10 mouse cellular contexts compared by ENCODE assay signal in genomic region chr13:35765817-35766216, GRCm38 (mm10).
DNase-seq lines count a peak whose midpoint lies in the region; ATAC-seq and TF ChIP-seq lines count a peak whose summit lies in the region.
"Had no signal": no experiment of that assay in that cellular context is flagged by ENCODE, and none has a peak within 500 bp of the region (broad histone marks: within the 10 kb centered on the region; RNA-seq: fewer than 3 reads in every experiment).

No protein-coding gene starts in this region.

- H3K27me3 ChIP-seq in heart, embryonic 13.5 days (replicated peaks), result no peaks in the 10 kb centered on the region
- no peaks in the 10 kb centered on the region for H3K27me3 ChIP-seq in midbrain, embryonic 14.5 days (ENCODE audit: control insufficient read depth, insufficient read depth, low read length)
- H3K27me3 ChIP-seq in midbrain, postnatal 0 days (ENCODE audit: insufficient read depth, low read length), result no peaks in the 10 kb centered on the region
- H3K27me3 ChIP-seq: limb, embryonic 15.5 days had no signal

- peak overlapping the region; percentile 47 for H3K4me2 ChIP-seq in heart, embryonic 13.5 days
- H3K4me2 ChIP-seq in midbrain, embryonic 14.5 days (ENCODE audit: low read length), result no peak overlapping the region
- H3K4me2 ChIP-seq in midbrain, postnatal 0 days (ENCODE audit: low read depth, low read length, poor library complexity, severe bottlenecking), result no peak overlapping the region
- H3K4me2 ChIP-seq: limb, embryonic 15.5 days had no signal

- no peak for DNase-seq in heart, adult 11 months
- peak; percentile 33 for DNase-seq in midbrain, embryonic 14.5 days
- DNase-seq in midbrain, postnatal 0 days (ENCODE audit: low spot score), result no peak
- peak; percentile 69 for DNase-seq in heart, postnatal 4 days
- DNase-seq in frontal cortex, postnatal 36 days (ENCODE audit: low spot score in 2 of 2), result no peak
- DNase-seq in natural killer cell, adult 2 months (ENCODE audit: low spot score in 2 of 2), result no peak
- DNase-seq: cerebellum, adult 11 months; thymus, postnatal 36 days had no signal

- no peaks in the 10 kb centered on the region for H3K36me3 ChIP-seq in heart, embryonic 13.5 days
- H3K36me3 ChIP-seq in midbrain, embryonic 14.5 days (ENCODE audit: control insufficient read depth, insufficient read depth, low read length), result no peaks in the 10 kb centered on the region
- H3K36me3 ChIP-seq in midbrain, postnatal 0 days (ENCODE audit: insufficient read depth, low read length), result no peaks in the 10 kb centered on the region
- H3K36me3 ChIP-seq: limb, embryonic 15.5 days had no signal

- 0 out of 2 replicates have a peak, but pooled peaks cover 3% of the 10 kb centered on the region for H3K9me3 ChIP-seq in heart, embryonic 13.5 days
- no peaks in the 10 kb centered on the region for H3K9me3 ChIP-seq in midbrain, embryonic 14.5 days (ENCODE audit: control insufficient read depth, low read length)
- no peaks in the 10 kb centered on the region for H3K9me3 ChIP-seq in midbrain, postnatal 0 days (ENCODE audit: low read length)
- H3K9me3 ChIP-seq: limb, embryonic 15.5 days had no signal

- H3K9ac ChIP-seq in heart, embryonic 13.5 days, result peak overlapping the region; percentile 24; the same call in 1 of the 2 replicates
- H3K9ac ChIP-seq in midbrain, embryonic 14.5 days (replicated peaks; ENCODE audit: low read length), result no peak overlapping the region
- no peak overlapping the region for H3K9ac ChIP-seq in midbrain, postnatal 0 days (replicated peaks; ENCODE audit: low read length, poor library complexity, severe bottlenecking)
- H3K9ac ChIP-seq: limb, embryonic 15.5 days had no signal

- ATAC-seq in heart, embryonic 13.5 days (ENCODE audit: extremely low read depth, insufficient number of reproducible peaks, low FRiP score, low TSS enrichment), result peak; percentile 84
- ATAC-seq in midbrain, embryonic 14.5 days (ENCODE audit: low FRiP score, low TSS enrichment), result no peak
- no peak for ATAC-seq in midbrain, postnatal 0 days (ENCODE audit: low FRiP score)

- peak overlapping the region; percentile 92 for H3K27ac ChIP-seq in heart, embryonic 13.5 days (replicated peaks)
- H3K27ac ChIP-seq in midbrain, embryonic 14.5 days (replicated peaks; ENCODE audit: low read depth, low read length), result no peak overlapping the region
- no peak overlapping the region for H3K27ac ChIP-seq in midbrain, postnatal 0 days (ENCODE audit: low read depth, low read length)
- H3K27ac ChIP-seq: limb, embryonic 15.5 days had no signal

- no peak for TF ChIP-seq CTCF in midbrain, postnatal 0 days (IDR thresholded peaks at IDR 0.05)

- H3K4me3 ChIP-seq in heart, embryonic 13.5 days, result no peak overlapping the region
- no peak overlapping the region for H3K4me3 ChIP-seq in midbrain, embryonic 14.5 days (replicated peaks; ENCODE audit: low read depth, low read length)
- no peak overlapping the region for H3K4me3 ChIP-seq in midbrain, postnatal 0 days (ENCODE audit: low read depth, low read length)
- H3K4me3 ChIP-seq: limb, embryonic 15.5 days had no signal

- WGBS in heart, embryonic 13.5 days, result 7% methylated on average over 2 of the region's 2 CpGs
- WGBS in midbrain, embryonic 14.5 days, result 18% methylated on average over 2 of the region's 2 CpGs
- 37% methylated on average over 2 of the region's 2 CpGs for WGBS in midbrain, postnatal 0 days

- H3K4me1 ChIP-seq in heart, embryonic 13.5 days, result peaks cover 64% of the 10 kb centered on the region
- H3K4me1 ChIP-seq in midbrain, embryonic 14.5 days (ENCODE audit: control insufficient read depth, insufficient read depth, low read length), result peaks cover 4% of the 10 kb centered on the region
- no peaks in the 10 kb centered on the region for H3K4me1 ChIP-seq in midbrain, postnatal 0 days (ENCODE audit: insufficient read depth, low read length)

Comparison
In these comparisons a context has a peak if more than half of its experiments do, and no peak if none do; other contexts are left out.
1. DNase-seq: peak in midbrain, embryonic 14.5 days (single experiment) and heart, postnatal 4 days (single experiment); none in heart, adult 11 months (single experiment), midbrain, postnatal 0 days (single experiment), frontal cortex, postnatal 36 days (0 of 2) and natural killer cell, adult 2 months (0 of 2).